Mouse (Mus musculus): ENCODE results near the gene Pxylp1. TPM values are rescaled to one million over a fixed set of nuclear protein-coding genes. Genes with fewer than 3 reads are reported as not detected.
A peak's percentile ranks its signal among the peaks of the same experiment; 100 is the strongest.
"Not testable (repeated sequence)": the region's sequence is repeated elsewhere in the genome, so short reads cannot be mapped to it uniquely, and the experiment has no call there.

Gene Pxylp1
- 10 to 100 TPM; 14.5 to 21.3 TPM for total RNA-seq (2021)

DNA sequence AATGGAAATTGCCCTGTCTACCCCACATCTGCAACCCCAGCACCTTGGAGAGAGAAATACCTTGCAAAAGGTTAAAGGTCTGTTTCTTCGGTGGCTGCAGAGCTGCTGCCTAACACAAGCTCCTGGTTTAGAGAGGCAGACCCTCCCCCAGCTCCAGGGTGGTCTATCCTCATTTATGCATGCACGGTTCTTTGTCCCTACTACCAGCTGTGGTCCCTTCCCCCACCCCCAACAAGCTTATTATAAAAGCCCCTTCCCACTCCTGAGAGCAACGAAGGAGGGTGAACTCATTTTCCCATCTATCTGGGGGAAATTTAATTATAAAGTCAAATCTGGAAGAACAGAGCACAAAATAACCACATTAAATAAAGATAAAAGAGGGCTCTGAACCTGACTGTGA, at the start of gene Pxylp1:
TSS of gene Pxylp1 (minus strand) at position 124 of the 400 bp plus-strand sequence.
- intact Hi-C loops (cut with DNase I): no loop called here
- no peak for DNase-seq

GRCm38 (mm10) chr9:96938887-96939286, 46.4 kb upstream of the Pxylp1 start:
- intact Hi-C loops (cut with DNase I): no loop called here

DNA sequence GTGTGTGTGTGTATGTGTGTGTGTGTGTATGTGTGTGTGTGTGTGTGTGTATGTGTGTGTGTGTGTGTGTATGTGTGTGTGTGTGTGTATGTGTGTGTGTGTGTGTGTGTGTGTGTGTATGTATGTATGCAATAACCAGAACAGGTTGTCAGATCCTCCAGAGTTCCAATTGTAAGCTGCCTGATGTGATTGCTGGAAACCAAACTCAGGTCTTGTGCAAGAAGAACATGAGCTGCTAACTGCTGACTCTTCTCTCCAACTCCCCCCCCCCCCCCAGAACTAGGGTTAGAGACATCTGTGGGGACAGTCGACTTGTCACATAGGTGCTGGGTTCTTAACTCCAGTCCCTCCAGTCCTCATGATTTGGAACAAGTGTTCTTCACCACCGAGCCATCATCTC, 44.0 kb upstream of the Pxylp1 start:
- intact Hi-C loops (cut with DNase I); DNase-seq: not testable (repeated sequence)

More at GRCm38 (mm10) chr9:96938887-96939286, 46.4 kb upstream of the Pxylp1 start:
- no peak for DNase-seq

GRCm38 (mm10) chr9:96935556-96936300, 43.3 kb upstream of the Pxylp1 start:
- intact Hi-C loops (cut with DNase I): no loop called here
- no peak for DNase-seq

DNA sequence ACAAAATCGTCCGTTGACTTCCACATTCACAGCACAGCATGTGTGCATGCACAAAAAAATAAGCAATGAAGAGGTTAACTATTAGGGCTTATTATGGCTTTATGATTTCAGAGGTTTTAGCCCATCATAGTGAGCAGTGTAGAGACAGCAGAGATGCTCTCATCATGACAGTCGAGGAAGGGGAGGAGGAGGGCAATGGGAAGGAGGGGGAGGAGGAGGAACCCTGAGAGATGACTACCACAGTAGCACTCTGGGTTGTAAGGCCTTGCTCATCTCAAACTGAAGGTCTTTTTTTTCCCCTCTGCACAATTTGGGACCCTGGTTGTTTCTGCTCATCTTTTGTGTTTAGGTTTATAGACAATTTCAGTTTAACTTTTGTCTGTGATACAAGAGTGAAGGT, 42.3 kb upstream of the Pxylp1 start:
- intact Hi-C loops (cut with DNase I): no loop called here
- DNase-seq: no peak

GRCm38 (mm10) chr9:96932751-96933150, 40.3 kb upstream of the Pxylp1 start:
- no peak for DNase-seq
- intact Hi-C loops (cut with DNase I): no loop called here

DNA sequence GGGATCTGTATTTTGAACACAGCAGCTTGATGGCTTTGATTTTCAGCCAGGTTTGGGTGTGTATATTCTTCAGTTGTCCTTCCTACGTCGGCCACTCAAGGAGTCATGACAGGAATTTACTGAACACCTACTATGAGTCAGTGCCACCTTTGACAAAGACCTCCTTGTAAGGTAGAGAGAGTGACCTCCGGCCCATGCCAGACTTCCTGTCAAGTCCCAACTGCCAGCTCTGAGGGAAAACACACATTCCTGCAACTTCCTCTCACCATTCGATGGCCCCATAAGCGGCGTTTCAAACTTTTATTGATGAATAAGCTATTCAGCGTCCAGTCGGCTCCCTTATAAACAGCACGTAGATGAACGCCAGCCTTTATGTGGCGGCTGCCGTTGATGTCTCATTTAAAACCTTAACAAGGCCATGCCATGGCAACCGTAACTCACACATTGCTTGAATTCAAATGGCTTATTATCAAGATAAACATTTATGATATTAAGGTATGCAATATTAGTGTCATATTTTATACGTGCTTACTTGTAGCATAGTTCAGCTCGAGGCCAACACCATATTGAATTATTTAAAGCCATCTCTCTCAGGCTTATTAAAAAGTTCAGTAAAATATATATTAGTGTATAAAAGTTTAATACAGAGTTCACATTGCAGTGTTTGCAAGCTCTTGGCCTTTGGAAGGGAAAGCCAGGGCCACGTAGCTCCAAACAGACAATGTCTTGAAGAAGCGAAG, 31.3 kb upstream of the Pxylp1 start:
- DNase-seq: no peak
- intact Hi-C loops (cut with DNase I): no loop called here

DNA sequence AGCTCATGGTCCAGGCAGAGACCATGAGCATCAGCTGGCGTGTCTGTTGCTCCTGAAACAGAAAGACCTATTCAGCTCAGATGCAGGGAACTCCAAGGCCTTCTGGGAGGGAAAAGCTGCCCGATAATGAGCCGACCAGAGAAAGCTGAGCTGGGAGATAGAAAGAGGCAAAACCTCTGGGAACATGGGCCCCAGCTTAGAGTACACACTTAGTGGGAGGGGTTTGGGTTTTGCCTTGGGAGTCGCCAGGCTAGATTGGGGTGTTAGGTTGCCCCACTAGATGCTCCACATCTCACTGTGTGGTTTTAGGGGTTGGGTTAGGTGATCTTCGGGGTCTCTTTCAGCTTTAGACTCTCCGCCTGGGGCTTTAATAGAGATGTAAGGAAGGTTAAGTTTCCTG, 30.6 kb upstream of the Pxylp1 start:
- intact Hi-C loops (cut with DNase I): no loop called here
- no peak for DNase-seq

DNA sequence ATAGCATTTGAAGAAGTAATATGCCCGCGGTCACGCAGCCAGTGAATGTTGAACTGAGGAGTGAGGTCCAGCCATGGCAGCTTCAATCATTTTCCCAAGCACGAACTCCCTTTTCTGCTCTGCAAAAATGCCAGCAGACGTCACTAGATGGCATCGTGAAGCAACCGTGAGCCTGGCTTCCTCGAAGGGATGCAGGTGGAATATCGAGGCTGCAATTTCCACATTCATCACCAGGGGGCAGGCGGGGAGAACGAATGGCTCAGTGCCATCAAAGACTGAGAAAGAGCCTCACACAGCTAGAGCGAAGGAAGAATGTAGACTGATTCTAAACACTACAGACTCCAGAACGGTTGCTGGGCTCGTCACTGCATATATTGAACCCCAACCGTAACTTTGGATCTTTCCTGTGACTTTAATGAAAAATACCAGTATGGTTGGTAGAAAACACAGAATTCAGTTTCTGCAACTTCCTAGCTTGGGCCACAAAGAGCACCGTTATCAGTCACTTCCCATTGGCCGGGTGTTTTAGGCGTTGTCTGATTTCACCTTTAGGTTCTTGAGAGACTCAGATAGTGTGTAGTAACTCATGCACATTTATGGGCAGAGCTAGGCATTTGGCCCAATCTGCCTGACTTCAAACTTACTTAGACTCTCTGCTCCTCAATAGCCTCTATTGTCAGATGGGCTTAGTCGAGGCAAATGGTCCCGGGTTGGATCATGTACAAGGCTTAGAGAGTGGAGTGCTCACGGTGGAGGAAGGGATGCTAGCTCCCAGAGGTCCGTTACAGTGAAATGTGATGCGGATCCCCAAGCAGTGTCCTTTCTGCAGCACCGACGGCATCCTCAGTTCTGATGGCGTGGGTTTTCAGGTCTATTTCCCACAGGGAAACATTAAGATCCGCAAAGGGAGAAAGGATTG, 24.4 kb upstream of the Pxylp1 start:
- intact Hi-C loops (cut with DNase I): loop anchor here (1.0 to 2.0 kb wide), 4 partner anchors 44 to 244 kb away; partner anchors contain the start of gene Spsb4

GRCm38 (mm10) chr9:96916076-96916475, 23.6 kb upstream of the Pxylp1 start:
- intact Hi-C loops (cut with DNase I): loop anchor here (1.0 to 2.0 kb wide), 4 partner anchors 45 to 245 kb away; partner anchors contain the start of gene Spsb4

More for the DNA sequence above, 24.4 kb upstream of the Pxylp1 start:
- DNase-seq: peak; percentile 92 to 93

DNA sequence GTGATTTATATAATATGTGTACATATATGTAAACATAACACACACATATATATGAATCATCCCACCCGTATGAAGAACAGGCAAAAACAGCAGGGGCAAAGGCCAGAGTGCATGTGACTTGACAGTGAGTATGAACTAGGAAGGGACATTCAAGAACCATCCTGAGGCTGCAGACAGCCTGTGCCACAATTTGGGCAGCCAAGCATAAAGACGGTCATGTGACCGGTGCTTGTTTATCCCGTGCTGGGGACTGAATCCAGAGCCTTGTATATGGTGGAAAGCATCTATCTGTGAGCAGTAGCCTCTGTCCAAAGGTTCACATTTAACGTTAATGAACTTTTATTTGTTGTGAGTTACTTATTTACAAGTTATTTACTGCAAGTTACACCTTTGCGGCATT, 22.4 kb upstream of the Pxylp1 start:
- intact Hi-C loops (cut with DNase I): no loop called here
- no peak for DNase-seq

More at GRCm38 (mm10) chr9:96916076-96916475, 23.6 kb upstream of the Pxylp1 start:
- no peak for DNase-seq

GRCm38 (mm10) chr9:96914005-96914404, 21.5 kb upstream of the Pxylp1 start:
- DNase-seq: no peak
- intact Hi-C loops (cut with DNase I): no loop called here

DNA sequence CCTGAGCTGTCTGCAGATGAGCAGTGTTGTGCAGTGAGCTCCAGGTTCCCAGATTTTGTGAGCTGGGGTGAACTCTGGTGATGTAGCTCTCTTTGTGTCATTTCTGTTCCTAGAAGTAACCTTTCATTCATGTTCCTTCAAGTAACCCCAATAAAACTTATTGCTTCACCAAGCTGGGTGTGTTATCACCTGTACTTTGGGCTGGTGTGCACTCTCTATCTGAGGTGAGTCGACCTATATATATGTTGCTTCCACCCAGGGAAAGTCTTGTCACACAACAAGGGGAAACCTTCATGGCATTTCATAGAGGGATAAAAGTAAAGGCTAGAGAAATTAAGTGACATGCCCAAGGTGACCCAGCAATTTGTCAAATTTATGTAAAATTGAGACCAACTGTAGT, 17.0 kb upstream of the Pxylp1 start:
- DNase-seq: no peak
- intact Hi-C loops (cut with DNase I): no loop called here

DNA sequence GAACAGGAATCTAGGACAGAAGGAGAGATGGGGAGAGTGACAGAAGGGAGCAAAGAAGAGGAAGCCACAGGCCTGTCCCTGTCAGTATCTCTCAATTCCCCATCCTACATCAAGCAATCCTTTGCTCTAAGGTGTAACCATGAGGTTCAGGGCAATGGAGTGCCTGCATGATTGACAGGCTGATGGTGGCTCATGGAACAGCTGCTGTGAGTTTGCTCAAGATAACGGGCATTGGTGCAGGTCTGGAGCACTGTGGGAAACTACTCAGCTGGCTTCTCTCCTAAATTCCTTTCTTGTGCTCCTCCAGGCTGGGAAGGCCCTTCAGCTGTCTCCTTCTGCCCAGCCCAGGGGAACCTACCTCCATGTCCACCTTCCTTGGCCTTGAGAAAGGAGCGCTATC, 16.3 kb upstream of the Pxylp1 start:
- intact Hi-C loops (cut with DNase I): no loop called here

DNA sequence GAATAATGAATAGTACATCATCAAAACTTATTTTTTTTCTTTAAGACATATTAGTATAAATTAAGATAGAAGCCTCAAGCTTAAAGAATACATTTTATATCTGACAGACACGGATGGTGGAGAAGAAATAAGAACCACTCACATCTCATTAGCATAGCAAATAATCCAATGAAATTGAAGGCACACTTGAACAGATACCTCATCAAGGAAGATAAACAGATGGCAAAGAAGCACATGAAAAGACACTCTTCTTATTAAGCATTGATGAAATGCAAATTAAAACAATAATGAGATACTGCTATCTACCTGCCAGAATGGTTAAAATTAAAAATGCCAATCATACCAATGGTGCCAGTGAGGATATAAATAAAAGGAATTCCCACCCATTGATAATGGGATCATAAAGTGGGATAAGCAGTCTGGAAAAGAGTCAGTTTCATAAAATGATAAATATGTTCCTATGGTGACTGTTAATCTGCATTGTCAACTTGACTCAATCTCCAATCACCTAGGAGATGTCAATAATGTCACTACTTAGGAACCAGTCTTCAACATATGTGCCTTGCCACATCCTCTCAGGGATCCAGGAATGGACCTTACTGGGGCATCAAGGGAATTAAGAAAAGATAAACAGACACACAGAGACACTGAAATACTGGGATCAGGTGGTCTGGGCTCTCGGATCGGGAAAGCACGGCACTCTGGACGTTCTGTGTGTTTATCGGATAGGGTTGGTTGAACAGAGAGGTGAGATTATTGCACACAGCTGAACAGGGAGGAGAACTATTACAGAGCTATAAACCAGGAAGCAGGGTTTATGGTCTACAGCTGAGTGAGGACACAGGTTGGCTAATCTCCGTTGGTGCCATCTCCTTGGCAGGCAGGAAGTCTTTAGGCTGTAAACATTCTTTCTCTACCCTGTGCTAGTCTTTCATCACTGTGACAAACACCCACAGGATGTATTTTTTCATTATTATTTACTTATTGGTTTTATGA, 12.2 kb upstream of the Pxylp1 start:
- intact Hi-C loops (cut with DNase I): no loop called here
- DNase-seq: no peak

More for the DNA sequence above, 16.3 kb upstream of the Pxylp1 start:
- no peak for DNase-seq

DNA sequence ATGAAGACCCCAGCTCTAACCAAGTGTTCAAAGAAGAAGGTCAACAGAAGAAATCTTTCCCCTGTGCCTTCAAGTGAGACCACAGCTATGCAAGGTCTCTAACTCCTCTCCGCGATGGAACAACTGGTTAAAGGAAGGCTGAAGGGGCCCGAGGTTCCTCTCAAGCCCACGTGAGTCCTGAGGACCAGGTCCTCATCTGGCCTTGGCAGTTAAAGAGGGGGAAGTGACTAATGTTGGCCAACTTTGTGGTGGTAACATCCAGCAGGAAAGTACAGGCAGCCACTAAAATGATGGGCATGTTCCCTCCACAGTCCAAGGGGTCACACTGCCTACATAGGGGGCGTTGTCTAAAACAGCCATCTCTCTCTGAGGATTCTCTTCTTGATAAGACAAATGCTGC, 7.2 kb upstream of the Pxylp1 start:
- intact Hi-C loops (cut with DNase I): no loop called here
- no peak for DNase-seq

- DNase-seq: no peak
- intact Hi-C loops (cut with DNase I): no loop called here
Observed at GRCm38 (mm10) chr9:96899004-96899403, 6.5 kb upstream of the Pxylp1 start.

- intact Hi-C loops (cut with DNase I): no loop called here
- no peak for DNase-seq
Observed at GRCm38 (mm10) chr9:96896690-96897089, 4.2 kb upstream of the Pxylp1 start.

DNA sequence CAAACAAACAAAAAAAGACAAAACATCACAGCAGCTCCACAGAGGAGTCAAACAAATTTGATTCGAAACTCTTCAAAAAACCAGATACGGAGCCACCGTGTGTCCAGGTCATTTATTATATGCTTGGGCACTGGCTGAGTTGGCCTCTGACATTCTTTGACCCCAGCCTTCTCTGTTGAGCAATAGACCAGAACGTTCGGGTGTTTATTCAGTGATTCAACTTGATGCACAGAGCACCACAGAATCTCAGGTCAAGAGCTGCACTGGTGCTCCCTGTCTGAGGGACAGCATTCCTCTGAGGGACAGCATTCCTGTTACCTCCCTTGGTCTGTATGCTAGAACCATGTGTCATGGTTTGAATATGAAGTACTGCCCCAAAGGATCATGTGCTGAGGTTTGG, 1.1 kb upstream of the Pxylp1 start:
- intact Hi-C loops (cut with DNase I): no loop called here
- DNase-seq: no peak

Data from heart, postnatal 36 days (tissue).